Mouse (Mus musculus) lung, postnatal 0 days (tissue): ENCODE results near the gene Pla2g4d. TPM values are rescaled to one million over a fixed set of nuclear protein-coding genes. Genes with fewer than 3 reads are reported as not detected.
A peak's percentile ranks its signal among the peaks of the same experiment; 100 is the strongest.

Experiments
- ATAC-seq: fragments of 200-750 bp; cut with Nextera tagmentation; 2 replicates; pipeline ENCODE4 v1.8.0; 2017; ENCODE audit warnings: moderate library complexity
- DNase-seq: peaks from one replicate; pipeline ENCODE4 v3.0.0-alpha.2; 2016; ENCODE audit warnings: low spot score
- H3K27ac ChIP-seq: fragments of 300-500 bp; sonication (generic); 2 replicates; pipeline ENCODE4 v1.5.1; 2014; ENCODE audit warnings: antibody characterized with exemption, mild to moderate bottlenecking, low read length, mixed read lengths
- H3K27me3 ChIP-seq: fragments of 300-500 bp; sonication (generic); replicated peaks from 2 replicates; pipeline ENCODE4 v1.6.1; 2014; ENCODE audit warnings: low read length, mixed read lengths; ENCODE audit not compliant: insufficient read depth
- H3K36me3 ChIP-seq: fragments of 300-500 bp; sonication (generic); 2 replicates; pipeline ENCODE4 v1.6.1; 2014; ENCODE audit warnings: low read length, mixed read lengths; ENCODE audit not compliant: insufficient read depth
- H3K4me1 ChIP-seq: fragments of 300-500 bp; sonication (generic); 2 replicates; pipeline ENCODE4 v1.6.1; 2014; ENCODE audit warnings: antibody characterized with exemption, low read depth, low read length, mixed read lengths; ENCODE audit not compliant: insufficient read depth
- H3K4me2 ChIP-seq: fragments of 300-500 bp; sonication (generic); replicated peaks from 2 replicates; pipeline ENCODE4 v1.6.1; 2014; ENCODE audit warnings: low read depth, mild to moderate bottlenecking, low read length, moderate library complexity, mixed read lengths
- H3K4me3 ChIP-seq: fragments of 300-500 bp; sonication (generic); 2 replicates; pipeline ENCODE4 v1.5.1; 2014; ENCODE audit warnings: low read depth, low read length
- H3K9ac ChIP-seq: fragments of 300-500 bp; sonication (generic); replicated peaks from 2 replicates; pipeline ENCODE4 v1.6.1; 2014; ENCODE audit warnings: low read depth, mild to moderate bottlenecking
- H3K9me3 ChIP-seq: fragments of 300-500 bp; sonication (generic); 2 replicates; pipeline ENCODE4 v1.6.1; 2016; ENCODE audit warnings: low read length, mixed read lengths
- CTCF ChIP-seq: IDR thresholded peaks from 2 replicates; pipeline ENCODE4 v1.5.1; 2016; ENCODE audit warnings: antibody characterized with exemption, mild to moderate bottlenecking
- EP300 ChIP-seq: IDR thresholded peaks from 2 replicates; pipeline ENCODE4 v1.6.1; 2016; ENCODE audit warnings: antibody characterized with exemption, mild to moderate bottlenecking, control low read depth
- WGBS: fragments of 180-500 bp; shearing (Covaris S2); extraction: QIAGEN DNeasy Blood & Tissue Kit; methylation state at CpG from one replicate; pipeline ENCODE4 v1.1.7; 2014; 5-methylcytosine and 5-hydroxymethylcytosine counted together
- polyA plus RNA-seq: library from polyadenylated mRNA; unstranded; fragments of >200 nt; fragmentation: Nextera tagmentation; extraction: Ambion mirVana; gene quantifications from 2 replicates; pipeline ENCODE4 v1.2.1, GENCODE M21; 2015

Pla2g4d gene
- polyA plus RNA-seq, 1 experiment from 2014 or later, result not detected

DNA sequence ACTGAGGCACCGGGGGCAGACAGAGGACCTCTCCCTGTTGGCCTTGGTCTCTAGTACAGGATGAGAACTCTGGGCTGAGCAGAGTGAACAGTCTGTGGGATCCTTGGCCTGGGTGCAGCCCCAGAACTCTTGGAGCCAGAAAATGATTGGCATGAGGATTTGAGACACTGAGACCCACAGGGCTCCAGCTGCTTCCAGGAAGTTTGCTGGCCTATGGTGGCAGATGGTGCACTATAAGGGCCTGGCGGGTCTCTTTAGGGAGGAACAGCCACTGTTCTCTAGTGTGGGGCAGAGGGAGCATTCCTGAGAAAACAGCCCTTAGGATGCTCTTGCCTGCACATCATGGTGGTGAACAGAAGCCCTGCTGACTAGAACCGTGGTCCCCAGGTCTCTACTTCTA, 596 bp downstream of the Pla2g4d start:
- ATAC-seq (no peak), DNase-seq (no peak)
- Histone ChIP-seq H3K27me3 (no peaks in the 10 kb centered on the region), H3K4me1 (no peaks in the 10 kb centered on the region), H3K9me3 (no peaks in the 10 kb centered on the region), H3K4me2 (no peak overlapping the region), H3K36me3 (no peaks in the 10 kb centered on the region), H3K4me3 (no peak overlapping the region), H3K27ac (no peak overlapping the region), H3K9ac (no peak overlapping the region)
- WGBS, result 75% methylated on average over 3 of the region's 3 CpGs
- no peak for TF ChIP-seq EP300
- TF ChIP-seq CTCF, result no peak

DNA sequence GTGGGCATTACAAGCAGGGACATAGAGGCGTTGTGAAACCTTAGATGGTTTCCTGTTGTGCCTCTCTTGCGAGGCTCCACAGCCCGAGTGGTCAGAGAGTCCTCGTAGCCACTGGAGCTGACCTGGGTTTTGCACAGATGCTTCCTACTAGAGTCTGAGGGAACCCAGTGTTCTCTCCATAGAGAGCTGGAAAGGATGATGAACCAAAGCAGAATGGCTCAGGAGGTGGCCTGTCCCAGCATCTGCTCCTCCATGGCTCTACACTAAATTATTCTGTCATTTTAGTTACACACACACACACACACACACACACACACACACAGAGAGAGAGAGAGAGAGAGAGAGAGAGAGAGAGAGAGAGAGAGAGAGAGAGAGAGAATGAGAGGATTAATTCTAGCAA, 3.4 kb downstream of the Pla2g4d start:
- WGBS, result 49% methylated on average over 4 of the region's 4 CpGs
- Histone ChIP-seq H3K4me3 (no peak overlapping the region), H3K9ac (no peak overlapping the region), H3K4me2 (no peak overlapping the region), H3K36me3 (no peaks in the 10 kb centered on the region), H3K9me3 (no peaks in the 10 kb centered on the region), H3K27me3 (no peaks in the 10 kb centered on the region), H3K27ac (no peak overlapping the region), H3K4me1 (no peaks in the 10 kb centered on the region)
- ATAC-seq, result no peak
- DNase-seq, result no peak
- TF ChIP-seq CTCF, result no peak
- no peak for TF ChIP-seq EP300

DNA sequence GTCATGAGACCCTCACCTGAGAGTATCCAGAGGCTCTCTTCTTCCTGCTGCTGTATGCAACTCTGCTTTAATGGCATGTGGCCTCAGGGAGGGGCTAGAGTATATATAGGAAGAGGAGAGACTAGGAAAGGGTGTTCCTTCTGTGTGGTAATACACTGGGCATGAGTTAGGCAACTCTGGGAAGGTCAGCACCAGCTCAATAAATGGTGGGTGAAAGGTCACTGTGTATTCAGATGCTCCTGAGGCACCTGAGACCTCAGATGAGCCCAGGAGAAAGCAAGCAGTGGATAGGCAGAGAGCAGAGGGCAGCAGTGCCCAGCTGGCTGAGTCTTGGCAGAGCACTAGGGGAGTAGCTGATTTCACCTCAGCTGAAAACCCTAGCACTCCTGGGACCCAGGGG, 4.3 kb downstream of the Pla2g4d start:
- TF ChIP-seq CTCF (no peak), EP300 (no peak)

DNA sequence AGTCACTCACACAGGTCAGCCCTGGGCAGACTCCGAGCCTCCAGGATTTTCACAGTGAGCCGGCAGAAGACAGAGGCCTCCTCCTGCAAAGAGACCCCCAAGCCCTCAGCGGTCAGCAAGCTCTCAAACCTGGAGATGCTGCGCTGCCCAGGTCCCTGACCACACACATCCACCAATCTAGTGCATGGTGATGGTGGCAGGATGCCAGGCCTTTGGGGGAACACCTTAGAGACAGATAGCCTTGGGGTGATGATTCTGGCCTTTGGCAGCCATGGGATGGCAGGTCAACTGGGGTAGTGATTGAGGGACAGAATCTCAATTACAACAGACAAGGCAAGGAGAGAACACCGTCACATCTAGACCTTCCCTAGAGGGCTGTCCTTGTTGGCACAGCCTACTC, 4.9 kb downstream of the Pla2g4d start:
- TF ChIP-seq CTCF, result no peak
- Histone ChIP-seq H3K4me1 (no peaks in the 10 kb centered on the region), H3K27me3 (no peaks in the 10 kb centered on the region), H3K9me3 (no peaks in the 10 kb centered on the region), H3K4me3 (no peak overlapping the region), H3K27ac (no peak overlapping the region), H3K9ac (no peak overlapping the region), H3K36me3 (no peaks in the 10 kb centered on the region), H3K4me2 (no peak overlapping the region)
- DNase-seq (no peak), ATAC-seq (no peak)
- 80% methylated on average over 5 of the region's 5 CpGs for WGBS

More for the DNA sequence above, 4.3 kb downstream of the Pla2g4d start:
- DNase-seq (no peak), ATAC-seq (no peak)
- H3K9me3 ChIP-seq, result no peaks in the 10 kb centered on the region
- no peak overlapping the region for H3K27ac ChIP-seq
- no peak overlapping the region for H3K4me2 ChIP-seq
- H3K27me3 ChIP-seq, result no peaks in the 10 kb centered on the region
- no peaks in the 10 kb centered on the region for H3K4me1 ChIP-seq
- no peak overlapping the region for H3K9ac ChIP-seq
- no peak overlapping the region for H3K4me3 ChIP-seq
- no peaks in the 10 kb centered on the region for H3K36me3 ChIP-seq

DNA sequence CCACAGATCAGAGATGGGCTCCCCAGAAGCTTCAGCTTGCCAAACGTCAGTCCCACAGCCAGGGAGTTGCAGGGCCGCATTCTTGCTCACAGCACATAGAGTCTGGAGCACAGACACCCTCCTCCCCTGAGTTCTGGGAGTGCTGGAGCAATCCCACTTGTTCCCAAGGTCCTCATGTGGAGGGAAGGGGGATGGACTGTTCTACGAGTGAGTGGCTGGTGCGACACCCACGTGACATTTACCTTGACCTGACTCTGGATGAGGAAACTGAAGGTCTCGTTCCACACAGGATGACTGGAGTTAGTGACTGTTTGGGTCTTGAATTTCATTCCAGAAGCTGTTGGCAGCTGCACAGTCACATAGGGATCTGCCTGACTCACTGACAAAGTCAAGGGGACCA, 5.4 kb downstream of the Pla2g4d start:
- H3K4me3 ChIP-seq, result no peak overlapping the region
- WGBS, result 25% methylated on average over 6 of the region's 6 CpGs
- no peaks in the 10 kb centered on the region for H3K9me3 ChIP-seq
- no peaks in the 10 kb centered on the region for H3K27me3 ChIP-seq
- DNase-seq (peak; percentile 19), ATAC-seq (peak; percentile 62)
- H3K4me1 ChIP-seq, result no peaks in the 10 kb centered on the region
- H3K4me2 ChIP-seq, result no peak overlapping the region
- H3K36me3 ChIP-seq, result no peaks in the 10 kb centered on the region
- H3K27ac ChIP-seq, result no peak overlapping the region
- TF ChIP-seq EP300 (no peak), CTCF (no peak)
- H3K9ac ChIP-seq, result no peak overlapping the region

DNA sequence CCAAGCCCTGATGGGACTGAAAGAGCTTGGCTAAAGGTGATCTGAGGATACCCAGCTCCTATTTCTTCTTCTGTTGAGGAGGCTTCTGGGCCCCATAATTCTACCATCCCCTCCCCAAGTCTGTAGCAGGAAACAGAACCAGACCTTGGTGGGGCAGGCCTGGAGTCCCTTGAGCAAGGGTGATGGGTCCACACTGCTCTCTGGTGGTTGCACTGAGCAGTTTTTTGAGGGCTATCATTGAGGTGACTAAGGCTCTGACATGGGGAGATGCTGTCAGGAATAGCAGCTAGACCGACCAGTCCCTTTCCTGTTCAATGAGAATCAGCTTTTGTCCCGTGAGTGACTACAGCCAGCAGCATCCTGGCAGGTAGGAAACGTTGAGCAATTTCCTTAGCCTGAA, 7.8 kb downstream of the Pla2g4d start:
- Histone ChIP-seq H3K36me3 (no peaks in the 10 kb centered on the region), H3K4me2 (no peak overlapping the region), H3K9me3 (no peaks in the 10 kb centered on the region), H3K4me3 (no peak overlapping the region), H3K9ac (no peak overlapping the region), H3K27ac (no peak overlapping the region), H3K4me1 (no peaks in the 10 kb centered on the region), H3K27me3 (no peaks in the 10 kb centered on the region)
- WGBS, result 45% methylated on average over 3 of the region's 3 CpGs
- peak; percentile 46 for TF ChIP-seq CTCF
- no peak for TF ChIP-seq EP300
- DNase-seq (no peak), ATAC-seq (no peak)

DNA sequence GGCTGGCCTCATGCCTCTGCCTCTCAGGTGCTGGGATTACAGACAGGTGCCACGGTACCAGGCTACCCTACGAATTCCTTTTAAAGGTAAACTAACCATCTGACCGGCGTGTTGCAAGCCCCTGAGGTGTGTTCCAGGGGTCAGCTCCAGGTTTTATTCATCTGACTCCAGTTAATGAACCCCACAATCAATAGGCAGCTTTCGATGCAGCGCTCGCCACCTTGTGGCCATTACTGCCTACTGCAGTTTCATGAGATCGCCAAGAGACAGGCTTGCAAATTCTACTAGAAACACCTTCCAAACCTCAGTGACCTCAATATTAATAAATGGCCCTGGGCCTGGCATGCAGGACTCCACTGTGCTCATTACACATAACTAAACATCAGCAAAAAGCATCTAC, 9.0 kb downstream of the Pla2g4d start:
- H3K27me3 ChIP-seq, result no peaks in the 10 kb centered on the region
- no peak overlapping the region for H3K27ac ChIP-seq
- no peaks in the 10 kb centered on the region for H3K36me3 ChIP-seq
- H3K4me3 ChIP-seq, result no peak overlapping the region
- DNase-seq, result peak; percentile 52
- TF ChIP-seq EP300 (no peak), CTCF (peak; percentile 83)
- no peaks in the 10 kb centered on the region for H3K4me1 ChIP-seq
- H3K9ac ChIP-seq, result no peak overlapping the region
- 13% methylated on average over 8 of the region's 8 CpGs for WGBS
- no peaks in the 10 kb centered on the region for H3K9me3 ChIP-seq
- no peak for ATAC-seq
- H3K4me2 ChIP-seq, result no peak overlapping the region
